ENCODE assay signal across 20 mouse cellular contexts in genomic region chr19:20543816-20544215, GRCm38 (mm10). TPM values are rescaled to one million over a fixed set of nuclear protein-coding genes. Genes with fewer than 3 reads are reported as not detected.
DNase-seq lines count a peak whose midpoint lies in the region; TF ChIP-seq lines count a peak whose summit lies in the region.
"Had no signal": no experiment of that assay in that cellular context is flagged by ENCODE, and none has a peak within 500 bp of the region (broad histone marks: within the 10 kb centered on the region; RNA-seq: fewer than 3 reads in every experiment).

No protein-coding gene starts in this region.

- H3K4me3 ChIP-seq in left cerebral cortex, adult 2 months = no peak overlapping the region
- H3K4me3 ChIP-seq: embryonic facial prominence, embryonic 12.5 days; forebrain, embryonic 13.5 days; forebrain, embryonic 15.5 days had no signal

- peak; percentile 7 for DNase-seq in embryo, embryonic 10.5 days (ENCODE audit: low spot score)
- DNase-seq in embryo, embryonic 11 days = no peak
- DNase-seq in heart, adult 11 months = peak; percentile 16
- no peak for DNase-seq in heart, postnatal 4 days
- no peak for DNase-seq in left cerebral cortex, adult 2 months (ENCODE audit: extremely low spot score in 1 of 2, low spot score in 2 of 2)
- DNase-seq in left cerebral cortex, adult 11 months (ENCODE audit: low spot score) = no peak
- DNase-seq in lung, postnatal 14 days = no peak
- DNase-seq: adrenal gland, adult 8-10 months; adrenal gland, postnatal 14 days; adrenal gland, postnatal 36 days; B cell, adult 2 months; cerebellum, adult 11-12 months; cerebellum, adult 2 months; cerebellum, adult 9-10 months; cerebellum, postnatal 10 days; cerebellum, postnatal 25 days; forebrain, postnatal 0 days had no signal

- peak overlapping the region; percentile 68; the same call in 1 of the 2 replicates for H3K27ac ChIP-seq in left cerebral cortex, adult 2 months
- H3K27ac ChIP-seq: embryonic facial prominence, embryonic 12.5 days; forebrain, embryonic 13.5 days; forebrain, embryonic 15.5 days had no signal

- intact Hi-C loops in left cerebral cortex, adult 2 months (cut with DNase I) = no loop called here

- no peak for TF ChIP-seq CTCF in left cerebral cortex, adult 2 months (IDR thresholded peaks at IDR 0.05)

RNA-seq across cellular contexts. Expression of gene Aldh1a1, which starts 51.3 kb away (rescaled TPM):
- total RNA-seq in heart, postnatal 4 days (2021) = 1 to 10 TPM; 5.9 to 7.4 TPM
- total RNA-seq in left cerebral cortex, adult 2 months (2021) = 10 to 100 TPM; 45.5 to 48.5 TPM

Comparison
In these comparisons a context has a peak if more than half of its experiments do, and no peak if none do; other contexts are left out.
1. DNase-seq: peak in embryo, embryonic 10.5 days (single experiment) and heart, adult 11 months (single experiment); none in embryo, embryonic 11 days (single experiment), heart, postnatal 4 days (single experiment), left cerebral cortex, adult 2 months (0 of 2), left cerebral cortex, adult 11 months (single experiment) and lung, postnatal 14 days (single experiment).
2. RNA of gene Aldh1a1, which starts 51.3 kb away (total RNA-seq): 45.5 to 48.5 TPM in left cerebral cortex, adult 2 months; 5.9 to 7.4 TPM in heart, postnatal 4 days; every median in the first group is over 4 times any median in the second.